Mouse (Mus musculus): ENCODE results near the gene Endod1.

Endod1 gene

DNA sequence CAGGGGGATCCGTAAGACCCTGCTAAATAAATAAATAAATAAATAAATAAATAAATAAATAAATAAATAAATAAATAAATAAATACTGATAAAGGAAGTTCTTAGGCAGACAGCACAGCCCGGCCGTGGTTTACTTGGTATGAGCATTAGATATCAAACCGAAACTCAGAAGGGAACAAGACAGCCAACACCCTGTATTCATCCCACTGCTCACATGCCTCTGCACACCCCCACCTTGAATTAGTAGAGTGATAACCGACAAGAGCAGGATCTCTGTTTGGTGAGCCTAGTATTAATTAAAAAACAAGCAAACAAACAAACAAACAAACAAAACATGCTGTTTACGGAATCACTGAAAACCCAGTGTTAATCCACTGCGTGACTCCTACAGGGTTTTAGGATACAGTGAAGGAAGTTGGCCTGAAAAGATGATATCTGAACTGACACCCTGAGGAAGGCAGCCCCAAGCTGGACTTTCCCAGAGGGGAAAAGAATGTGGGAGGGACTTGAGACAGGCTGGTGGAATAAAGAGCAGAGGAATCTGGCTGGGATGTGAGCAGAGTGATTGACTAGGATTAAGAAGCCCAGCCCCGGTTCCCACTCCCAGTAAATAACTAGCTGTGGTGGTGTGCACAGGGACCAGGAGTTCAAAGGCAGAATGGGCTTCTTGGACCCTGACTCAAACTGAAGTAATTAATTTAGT is at the start of gene Endod1:
Gene Endod1 (minus strand): TSS at position 155 of the 703 bp plus-strand sequence.
- no peak for DNase-seq (ENCODE audit: extremely low read depth, low read depth, low spot score)

DNA sequence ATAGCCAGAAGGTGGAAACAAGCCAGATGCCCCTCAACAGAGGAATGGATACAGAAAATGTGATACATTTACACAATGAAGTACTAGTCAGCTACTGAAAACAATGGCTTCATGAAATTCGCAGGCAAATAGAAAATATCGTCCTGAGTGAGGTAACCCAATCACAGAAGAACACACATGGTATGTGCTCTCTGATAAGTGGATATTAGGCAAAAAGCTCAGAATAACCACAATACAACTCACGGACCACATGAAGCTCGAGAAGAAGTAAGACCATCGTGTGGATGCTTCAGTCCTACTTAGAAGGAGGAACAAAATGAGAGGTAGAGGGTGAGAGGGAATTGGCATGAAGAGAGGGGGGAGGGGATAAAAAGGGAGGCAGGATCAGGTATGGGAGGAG is 27.8 kb upstream of the Endod1 start:
- DNase-seq (ENCODE audit: extremely low read depth, low read depth, low spot score), result no peak

DNA sequence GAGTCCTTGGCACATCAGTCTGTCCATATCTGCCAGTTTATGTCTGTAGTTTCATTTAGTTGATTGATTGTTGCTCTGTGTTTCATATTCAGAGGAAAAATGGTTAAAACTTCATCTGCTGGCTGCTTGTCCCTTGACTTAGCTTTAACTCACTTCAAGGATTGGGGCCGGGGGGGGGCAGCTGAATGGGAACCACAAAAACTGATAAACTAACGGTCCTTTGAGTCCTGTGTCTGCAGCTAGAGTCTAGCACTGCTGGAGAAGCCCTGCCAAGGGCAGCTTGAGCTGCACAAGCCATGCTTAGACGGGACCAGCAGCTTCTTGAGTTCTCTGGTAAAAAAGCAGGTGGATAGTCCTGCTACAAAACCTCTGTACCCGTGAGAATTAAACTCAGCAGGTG is 26.7 kb upstream of the Endod1 start:
- no peak for DNase-seq (ENCODE audit: extremely low read depth, low read depth, low spot score)

DNA sequence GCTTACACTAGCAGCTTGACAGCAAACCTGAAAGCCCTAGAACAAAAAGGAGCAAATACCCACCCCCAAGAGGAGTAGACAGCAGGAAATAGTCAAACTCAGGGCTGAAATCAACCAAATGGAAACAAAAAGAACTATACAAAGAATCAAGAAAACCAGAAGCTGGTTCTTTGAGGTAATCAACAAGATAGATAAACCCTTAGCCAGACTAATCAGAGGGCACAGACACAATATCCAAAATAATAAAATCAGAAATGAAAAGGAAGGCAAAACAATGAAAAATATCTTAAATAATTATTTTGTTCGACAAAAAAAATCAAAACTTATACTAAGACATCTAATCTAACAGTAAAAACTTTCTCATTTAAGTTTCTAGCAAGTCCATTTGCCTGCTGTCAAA is 24.7 kb upstream of the Endod1 start:
- no peak for DNase-seq (ENCODE audit: extremely low read depth, low read depth, low spot score)

DNA sequence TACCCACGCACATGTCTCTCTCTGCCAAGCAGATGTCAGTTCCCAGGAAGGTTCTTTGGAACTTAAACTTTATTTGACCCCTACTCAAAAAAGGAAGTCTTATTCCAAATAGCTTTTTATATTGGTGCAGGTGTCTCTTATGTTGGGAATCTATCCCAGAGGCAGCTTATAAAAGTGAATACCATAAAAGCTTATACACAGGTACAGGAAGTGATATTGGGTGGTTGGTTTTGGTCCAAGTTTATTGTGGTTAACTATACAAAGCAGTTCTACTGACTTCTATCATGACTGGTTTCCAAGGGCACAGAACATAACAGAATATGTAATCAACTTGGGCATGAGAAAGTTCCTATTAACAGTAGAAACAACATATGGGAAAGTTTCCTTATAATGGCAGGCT is 20.8 kb upstream of the Endod1 start:
- DNase-seq (ENCODE audit: extremely low read depth, low read depth, low spot score), result no peak

DNA sequence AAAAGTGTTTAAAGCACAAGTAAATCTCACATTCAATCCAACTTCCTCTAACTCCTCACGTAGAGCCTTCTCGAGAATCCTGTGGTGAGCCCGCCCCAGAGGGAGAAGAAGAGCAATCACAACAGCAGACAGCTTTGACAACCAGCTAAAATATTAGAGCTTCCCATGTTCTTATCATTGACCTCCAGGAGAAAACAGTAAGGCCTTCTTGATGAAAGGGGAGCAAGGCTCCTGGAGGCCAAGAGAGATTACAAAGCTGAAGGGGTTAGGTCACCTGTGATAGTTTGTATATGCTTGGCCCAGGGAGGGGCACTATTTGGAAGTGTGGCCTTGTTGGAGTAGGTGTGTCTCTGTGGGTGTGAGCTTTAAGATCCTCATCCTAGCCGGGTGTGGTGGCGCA is 19.1 kb upstream of the Endod1 start:
- no peak for DNase-seq (ENCODE audit: extremely low read depth, low read depth, low spot score)

DNA sequence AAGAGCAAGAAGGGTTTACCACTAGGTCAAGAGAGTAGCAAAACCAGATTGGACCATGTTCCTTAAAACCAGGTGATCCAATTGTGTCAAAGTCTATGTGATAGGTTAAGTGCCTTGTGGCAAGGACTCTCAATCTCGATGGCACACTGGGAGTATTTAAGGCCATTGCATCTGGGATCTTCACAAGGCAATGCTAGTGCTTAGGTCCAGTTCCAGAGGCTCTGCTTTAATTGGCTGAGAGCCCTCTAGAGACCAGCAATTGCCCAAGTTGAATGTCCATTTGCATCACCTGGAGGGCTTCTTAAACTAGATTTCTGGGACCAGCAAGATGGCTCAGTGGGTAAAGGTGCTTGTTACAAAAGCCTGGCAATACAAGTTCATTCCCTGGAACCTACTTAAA is 17.6 kb upstream of the Endod1 start:
- DNase-seq (ENCODE audit: extremely low read depth, low read depth, low spot score), result peak; percentile 93

DNA sequence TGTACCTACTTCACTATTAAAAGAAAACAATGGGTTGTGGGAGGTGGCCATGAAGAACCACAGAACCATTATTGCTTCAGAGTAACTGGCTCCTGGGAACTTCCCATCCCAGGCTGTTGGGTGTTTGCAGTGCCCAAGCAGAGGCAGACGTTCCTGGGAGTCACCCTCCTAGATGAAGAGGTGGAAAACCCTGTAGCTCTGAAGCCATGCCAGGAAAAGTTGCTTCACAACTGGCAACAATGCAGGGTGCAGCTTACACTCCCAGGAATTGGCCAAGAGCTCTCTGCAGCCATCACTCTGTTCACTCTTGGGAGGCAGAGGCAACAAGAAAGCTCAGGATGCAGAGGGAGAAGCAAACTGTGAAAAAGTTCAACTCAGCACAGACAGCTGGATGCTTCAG is 16.8 kb upstream of the Endod1 start:
- DNase-seq (ENCODE audit: extremely low read depth, low read depth, low spot score), result peak; percentile 95

DNA sequence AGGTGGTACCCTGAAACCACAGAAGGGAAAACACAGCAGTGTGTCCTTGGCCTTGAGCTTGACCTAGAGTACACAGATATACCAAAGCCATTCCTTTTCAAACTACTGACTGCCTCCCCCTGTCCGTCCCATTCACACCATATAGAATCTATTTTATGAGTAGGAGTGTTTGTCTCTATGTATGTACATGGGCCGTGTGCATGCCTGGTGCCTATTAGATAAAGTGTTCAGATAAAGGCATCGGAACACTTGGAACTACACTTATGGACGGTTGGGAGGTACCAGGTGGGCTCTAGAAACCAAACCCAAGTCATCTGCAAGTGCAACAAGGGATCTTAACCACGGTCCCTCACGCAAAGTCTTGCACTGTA is 16.1 kb upstream of the Endod1 start:
- no peak for DNase-seq (ENCODE audit: extremely low read depth, low read depth, low spot score)

DNA sequence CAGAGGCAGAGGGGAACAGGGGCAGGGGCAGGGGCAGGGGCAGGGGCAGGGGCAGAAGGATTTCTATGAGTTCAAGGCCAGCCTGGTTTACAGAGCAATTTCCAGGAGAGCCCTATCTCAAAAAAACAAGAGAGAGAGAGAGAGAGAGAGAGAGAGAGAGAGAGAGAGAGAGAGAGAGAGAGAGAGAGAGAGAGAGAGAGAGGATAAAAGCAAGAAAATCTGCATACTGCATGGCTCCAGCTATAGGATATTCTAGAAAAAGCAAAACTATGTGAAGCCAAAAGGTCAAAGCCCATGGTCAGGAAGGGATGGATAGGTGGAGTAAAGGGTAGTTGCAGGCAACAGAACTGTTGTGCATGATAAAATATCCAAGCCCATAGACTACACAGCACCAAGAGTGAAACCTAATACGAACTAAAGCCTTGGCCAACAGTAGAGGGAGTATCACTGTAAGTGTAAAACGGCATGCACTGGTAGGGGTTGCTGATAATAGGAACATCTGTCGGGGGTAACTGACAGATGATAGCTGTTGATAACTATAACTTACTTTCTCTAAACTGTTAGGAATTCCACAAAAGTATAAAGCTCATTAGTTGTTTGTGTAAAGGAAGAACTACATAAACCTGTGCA is 15.6 kb upstream of the Endod1 start:
- no peak for DNase-seq (ENCODE audit: extremely low read depth, low read depth, low spot score)

DNA sequence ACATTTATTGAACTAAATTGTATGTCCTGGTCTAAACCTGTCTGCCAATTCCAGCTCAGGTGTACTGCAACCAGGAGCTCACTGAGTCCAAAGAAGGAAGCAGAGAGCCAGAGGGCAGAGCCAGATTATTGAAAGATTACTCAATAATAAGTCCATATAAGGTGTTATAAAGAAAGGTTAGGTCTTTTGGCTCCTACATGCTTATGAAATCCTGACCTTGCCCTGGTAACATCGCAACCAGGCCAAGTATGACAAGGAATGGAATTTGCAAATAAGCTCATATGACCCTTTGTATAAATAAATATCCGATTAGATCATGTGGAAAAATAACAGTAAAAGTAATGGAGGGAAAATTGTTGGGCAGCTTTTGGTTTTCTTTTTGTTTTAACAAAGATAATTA is 14.8 kb upstream of the Endod1 start:
- DNase-seq (ENCODE audit: extremely low read depth, low read depth, low spot score), result no peak

DNA sequence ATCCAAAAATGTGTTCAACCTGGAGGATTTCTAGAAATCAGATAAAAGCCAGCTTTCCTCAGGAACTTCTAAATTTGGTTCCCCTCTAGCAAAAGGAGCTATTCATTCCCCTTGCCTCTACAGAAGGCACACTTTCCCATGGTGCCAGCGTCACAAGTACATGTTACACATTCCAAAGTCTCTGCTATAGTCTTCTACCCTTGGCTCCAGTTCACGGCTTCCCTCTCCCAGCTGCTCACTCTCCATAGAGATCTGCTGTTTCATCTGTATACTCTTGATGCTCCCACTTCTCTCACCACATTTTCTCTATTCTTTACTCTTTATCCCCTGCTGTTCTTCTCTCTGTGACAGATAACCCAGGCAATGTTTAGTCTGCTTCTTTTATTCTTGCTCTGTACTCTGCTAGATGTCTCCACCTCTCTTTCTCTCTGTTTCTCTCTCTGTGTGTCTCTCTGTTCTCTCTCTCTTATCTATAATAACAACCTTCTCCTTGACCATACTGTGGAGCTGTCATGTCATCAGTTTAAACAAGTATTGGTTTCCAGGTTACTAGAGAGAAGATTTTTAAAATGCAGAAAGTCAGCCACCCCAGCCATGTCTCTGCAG is 13.8 kb upstream of the Endod1 start:
- no peak for DNase-seq (ENCODE audit: extremely low read depth, low read depth, low spot score)

DNA sequence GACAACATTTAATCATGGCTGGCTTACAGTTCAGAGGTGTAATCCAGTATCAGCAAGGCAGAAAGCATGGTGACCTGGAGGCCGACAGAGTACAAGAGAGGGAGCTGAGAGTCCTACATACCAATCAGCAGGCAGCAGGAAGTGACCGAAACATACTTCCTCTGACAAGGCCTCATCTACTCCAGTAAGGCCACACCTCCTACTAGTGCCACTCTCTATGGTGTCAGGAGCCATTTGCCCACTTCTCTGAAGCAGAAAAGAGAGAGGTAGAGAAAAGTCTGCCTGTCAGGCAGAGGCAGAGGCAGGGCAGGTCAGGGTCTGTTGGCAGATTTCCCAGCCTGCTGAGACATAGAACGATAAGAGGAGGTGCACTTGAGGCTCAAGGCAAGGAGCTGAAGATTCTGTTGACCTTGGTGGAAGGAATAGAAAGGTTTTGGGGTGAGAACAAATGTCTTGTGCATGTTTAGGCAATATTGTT is 10.6 kb upstream of the Endod1 start:
- DNase-seq (ENCODE audit: extremely low read depth, low read depth, low spot score), result no peak

DNA sequence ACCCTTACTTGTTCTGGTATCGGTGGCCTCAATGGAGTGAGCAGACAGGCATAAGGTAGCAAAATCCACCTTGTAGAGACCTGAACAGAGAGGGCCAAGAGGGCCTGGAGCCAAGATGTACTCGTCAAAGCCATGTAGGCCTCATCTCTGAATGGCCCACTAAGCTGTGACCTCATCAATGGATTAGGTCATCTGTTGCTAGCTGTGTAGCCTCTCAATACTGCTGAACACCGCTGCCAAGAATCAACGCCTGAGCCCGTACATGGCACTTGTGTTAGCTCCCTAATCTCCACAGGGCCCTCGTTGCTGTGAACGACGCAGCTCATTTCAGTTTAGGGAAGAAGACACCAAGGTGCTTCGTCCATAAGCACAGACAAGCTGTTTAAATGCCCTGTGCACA is 10.0 kb upstream of the Endod1 start:
- no peak for DNase-seq (ENCODE audit: extremely low read depth, low read depth, low spot score)

DNA sequence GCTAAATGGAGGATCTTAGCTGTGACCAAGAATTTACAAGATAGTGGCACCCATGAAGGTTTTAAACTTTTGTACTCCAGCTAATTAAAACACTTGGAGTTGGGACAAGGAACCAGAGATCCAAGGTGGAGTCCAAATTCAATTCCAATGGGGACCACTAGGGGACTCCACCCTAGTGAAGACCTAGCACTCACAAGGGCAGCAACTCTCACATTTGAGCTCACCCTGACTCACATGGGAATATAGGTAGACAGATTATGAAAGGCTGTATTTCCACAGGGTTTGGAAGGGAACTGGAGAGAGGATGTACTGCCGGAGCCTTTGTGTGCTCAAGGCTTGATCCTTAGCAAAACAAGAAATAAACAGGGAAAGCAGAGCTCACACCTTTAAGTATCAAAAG is 9.0 kb upstream of the Endod1 start:
- DNase-seq (ENCODE audit: extremely low read depth, low read depth, low spot score), result peak; percentile 88

DNA sequence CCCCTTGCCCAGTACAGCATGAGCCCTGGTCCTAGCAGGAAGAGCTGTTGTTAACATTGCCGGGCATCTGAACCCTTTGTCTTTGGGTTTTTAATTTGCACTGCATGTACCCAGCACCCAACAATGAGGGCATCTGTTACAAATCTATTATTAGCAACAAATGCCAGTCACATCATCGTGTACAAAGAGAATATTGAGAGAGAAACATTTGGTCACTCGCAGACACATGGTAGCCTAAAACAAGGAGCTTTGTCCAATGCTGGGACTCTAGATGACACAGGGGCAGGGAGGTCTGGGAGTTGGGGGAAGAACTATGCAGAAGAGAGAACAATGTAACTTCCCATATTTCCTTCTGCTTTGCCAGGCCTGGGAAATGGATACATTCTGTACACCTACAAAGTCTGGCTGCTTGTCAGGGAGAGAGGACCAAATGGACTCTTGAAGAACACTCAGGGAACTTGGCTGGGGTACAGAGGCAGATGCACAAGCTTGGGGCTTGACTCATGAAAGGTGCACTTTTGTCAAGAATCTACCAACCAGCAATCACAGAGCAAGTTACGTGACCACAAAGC is 7.8 kb upstream of the Endod1 start:
- no peak for DNase-seq (ENCODE audit: extremely low read depth, low read depth, low spot score)

DNA sequence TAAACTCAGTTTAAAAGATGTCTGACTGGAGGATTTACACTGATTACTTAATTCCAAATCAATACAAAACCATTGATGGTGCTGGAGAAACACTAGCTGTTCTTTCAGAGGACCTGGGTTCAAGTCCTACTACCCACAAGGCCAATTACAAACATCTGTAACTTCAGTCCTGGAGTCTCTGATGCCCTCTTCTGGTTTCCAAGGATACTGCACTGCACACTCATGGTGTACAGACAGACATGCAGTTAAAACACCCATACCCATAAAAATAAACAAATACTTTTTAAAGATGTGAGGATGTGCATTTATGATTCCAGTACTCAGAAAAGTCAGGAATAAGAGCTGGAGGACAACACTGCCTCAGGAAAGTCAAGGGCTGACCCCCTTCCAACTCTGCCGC is 6.7 kb upstream of the Endod1 start:
- DNase-seq (ENCODE audit: extremely low read depth, low read depth, low spot score), result no peak

DNA sequence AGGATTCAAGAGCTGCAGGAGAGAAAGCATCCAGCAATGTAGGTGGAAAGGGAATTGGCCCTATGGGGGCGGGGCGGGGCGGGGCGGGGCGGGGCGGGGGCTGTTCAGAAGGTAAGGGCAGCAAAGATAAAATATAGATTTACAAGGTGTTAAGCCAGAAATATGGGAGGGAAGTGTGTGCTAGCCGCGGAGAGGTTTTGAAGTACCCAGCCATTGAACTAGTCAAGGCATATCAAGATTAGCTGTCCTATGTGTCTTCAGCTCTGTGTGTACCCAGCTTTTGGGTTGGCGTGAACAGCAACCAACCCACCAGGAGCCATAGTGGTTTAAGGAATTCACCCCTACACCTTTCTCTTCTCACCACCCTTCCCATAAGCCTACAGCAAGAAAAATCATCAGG is 5.5 kb upstream of the Endod1 start:
- no peak for DNase-seq (ENCODE audit: extremely low read depth, low read depth, low spot score)

DNA sequence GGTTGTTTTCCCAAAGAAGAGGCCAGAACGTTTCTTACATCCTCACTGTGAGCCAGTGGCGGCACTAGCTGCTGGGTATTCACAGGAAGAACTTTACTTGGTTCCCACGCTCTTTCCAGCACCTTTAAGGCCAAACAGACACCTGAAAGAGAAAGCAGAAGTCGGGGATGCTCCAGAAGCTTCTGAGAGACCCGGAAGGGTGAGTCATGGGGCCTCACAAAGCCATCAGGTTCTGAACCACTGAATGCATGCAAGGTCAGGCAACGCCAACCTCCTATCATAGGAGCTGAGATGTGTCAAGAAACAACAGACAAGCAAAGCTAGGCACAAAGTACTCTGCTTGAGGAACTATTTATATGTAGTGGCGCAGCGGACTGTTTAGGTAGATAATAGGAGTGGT is 4.4 kb upstream of the Endod1 start:
- DNase-seq (ENCODE audit: extremely low read depth, low read depth, low spot score), result no peak

DNA sequence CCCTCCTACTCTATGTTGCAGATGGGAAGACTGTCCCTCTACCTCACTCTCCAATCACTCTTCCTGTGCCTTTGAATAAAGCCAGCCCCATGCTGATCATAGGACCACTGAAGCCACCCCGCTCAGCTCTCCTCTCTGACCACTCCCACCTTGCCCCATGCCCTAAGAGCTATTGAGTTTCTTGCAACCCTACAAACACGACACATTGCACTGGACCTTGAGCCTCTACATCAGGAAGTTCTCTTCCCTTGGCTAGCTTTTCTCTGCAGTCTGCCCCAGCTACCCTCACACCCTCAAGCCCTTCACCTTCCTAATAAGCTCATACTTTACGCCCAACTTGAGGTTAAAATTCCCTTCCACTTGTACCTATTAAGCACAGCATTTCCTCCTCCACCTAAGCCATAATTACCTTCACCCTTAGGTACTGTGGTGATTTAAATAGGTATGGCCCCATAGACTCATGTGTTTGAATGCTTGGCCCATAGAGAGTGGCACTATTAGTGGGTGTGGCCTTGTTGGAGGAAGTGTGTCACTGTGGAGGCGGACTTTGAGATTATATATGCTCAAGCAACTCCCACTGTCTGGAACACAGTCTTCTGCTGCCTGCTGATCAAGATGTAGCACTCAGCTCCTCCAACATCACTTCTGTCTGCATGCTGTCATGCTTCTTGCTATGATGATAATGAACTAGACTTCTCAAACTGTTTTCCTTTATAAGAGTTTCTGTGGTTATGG is 2.0 kb upstream of the Endod1 start:
- DNase-seq (ENCODE audit: extremely low read depth, low read depth, low spot score), result no peak

DNA sequence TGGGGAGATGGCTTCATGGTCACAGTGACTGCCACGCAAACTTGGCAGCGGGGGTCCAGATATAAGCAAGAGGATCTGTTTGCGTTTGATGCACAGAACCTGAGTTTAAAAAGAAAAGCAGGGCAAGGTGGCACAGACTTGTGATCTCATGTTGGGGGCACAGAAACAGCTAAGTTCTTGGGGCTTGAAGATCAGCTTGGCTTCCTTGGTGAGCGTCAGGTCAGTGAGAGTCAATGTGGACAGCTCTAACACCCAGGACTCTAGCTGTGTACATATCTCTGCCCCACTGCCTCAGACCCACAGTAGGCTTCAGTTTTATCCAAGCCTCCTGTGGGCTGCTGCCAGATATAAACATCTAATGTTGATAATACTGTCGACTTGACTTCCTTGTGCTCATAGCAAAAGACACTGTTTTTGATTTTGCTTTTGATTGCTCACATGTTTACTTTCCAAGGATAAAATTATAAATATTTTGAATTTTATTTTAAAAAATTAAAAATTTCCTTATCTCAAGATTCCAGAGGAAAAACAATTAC is 1.0 kb upstream of the Endod1 start:
- no peak for DNase-seq (ENCODE audit: extremely low read depth, low read depth, low spot score)

Measured in fat pad, adult 2 months (tissue).